Mouse (Mus musculus): ENCODE measurements at regions not wholly inside any gene's neighbourhood (a gene's known extent, or its start where the extent isn't known, plus 50 kb on each side); places are given as distances from the start of the nearest gene placed in this dataset.
"Not testable (repeated sequence)": the region's sequence is repeated elsewhere in the genome, so short reads cannot be mapped to it uniquely, and the experiment has no call there.

DNA sequence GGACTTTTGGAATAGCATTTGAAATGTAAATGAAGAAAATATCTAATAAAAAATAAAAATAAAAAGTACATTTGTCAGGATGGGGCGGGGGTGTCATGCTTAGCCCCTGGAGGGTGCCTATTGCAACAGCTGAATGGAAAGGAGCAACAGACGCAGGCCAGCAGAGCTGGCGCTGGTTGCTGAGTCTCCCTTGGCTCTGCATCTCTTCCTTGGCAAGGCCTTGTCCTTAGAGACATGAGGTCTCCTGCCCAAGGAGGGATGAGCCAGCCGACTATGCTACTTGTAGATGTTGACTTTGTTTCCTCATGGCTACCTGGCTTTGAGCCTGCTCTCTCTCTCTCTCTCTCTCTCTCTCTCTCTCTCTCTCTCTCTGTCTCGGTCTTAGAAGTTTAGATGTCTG, 166.4 kb downstream of the Opa1 start:
- no peak for DNase-seq (ENCODE audit: low spot score)

DNA sequence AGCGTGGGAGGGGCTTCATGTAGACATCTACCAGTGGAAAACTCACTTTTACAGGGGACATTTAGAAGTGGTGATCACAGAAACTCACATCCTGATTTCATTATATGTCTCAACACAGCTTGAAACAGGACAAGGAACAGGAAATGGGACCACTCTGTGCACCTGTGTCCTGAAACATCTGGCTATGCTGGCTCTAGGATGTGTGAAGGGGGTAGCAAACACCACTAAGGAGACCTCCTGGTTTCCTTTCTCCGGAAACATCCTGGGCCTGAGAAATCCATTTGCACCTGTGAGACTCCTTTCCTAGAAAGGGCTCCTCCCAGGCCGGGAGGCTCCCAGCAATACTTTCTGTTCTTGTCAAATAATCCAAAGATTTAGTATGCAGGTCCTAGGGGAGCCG, 167.1 kb downstream of the Opa1 start:
- no peak for DNase-seq (ENCODE audit: low spot score)

DNA sequence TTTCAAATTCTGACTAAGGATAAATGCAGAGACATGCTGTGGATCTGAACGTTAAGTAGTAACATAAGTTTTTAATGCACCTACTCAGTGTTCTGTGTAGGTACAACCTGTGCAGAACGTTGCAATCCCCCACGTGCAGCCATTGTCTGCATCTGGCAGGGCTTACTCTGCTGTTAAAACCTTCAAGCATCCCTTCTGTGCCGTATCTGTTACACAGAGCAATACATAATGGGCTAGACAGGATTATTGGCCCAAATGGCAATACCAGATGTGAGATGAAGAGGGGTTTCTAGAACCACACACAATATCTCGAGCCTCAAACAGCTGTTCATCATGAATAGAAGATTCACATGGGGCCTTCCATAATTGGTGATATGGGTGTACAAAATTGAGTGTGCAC, 170.0 kb downstream of the Opa1 start:
- no peak for DNase-seq (ENCODE audit: low spot score)

DNA sequence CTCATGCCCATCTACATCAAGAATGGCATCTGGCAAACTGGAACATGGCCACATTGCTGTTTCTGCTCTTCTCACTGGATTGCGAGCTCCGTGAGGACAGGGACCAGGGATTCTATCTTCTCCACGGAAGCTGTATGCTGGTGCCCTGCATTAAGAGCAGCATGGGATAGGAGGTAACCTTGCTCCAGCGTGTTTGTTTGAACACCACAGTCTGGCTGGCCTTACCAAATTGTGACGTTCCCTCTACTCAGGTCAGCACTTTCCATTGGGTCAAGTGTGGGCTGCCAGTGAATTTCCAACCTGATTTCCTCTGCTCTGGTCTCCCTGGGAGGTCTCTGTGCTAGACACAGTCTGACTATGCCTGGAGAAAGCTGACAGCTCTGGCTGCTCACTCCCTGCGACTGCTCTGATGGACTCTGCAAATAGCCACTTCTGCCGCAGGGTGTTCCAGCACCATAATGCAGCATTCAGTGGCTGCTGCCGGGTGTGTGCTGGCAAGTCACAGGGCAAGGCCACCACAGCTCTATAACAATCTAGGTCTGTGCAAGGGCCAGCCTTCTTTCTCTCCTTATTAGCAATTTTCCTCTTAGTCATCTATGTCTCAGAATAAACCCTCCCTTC, 175.6 kb downstream of the Opa1 start:
- DNase-seq (ENCODE audit: low spot score) = no peak

DNA sequence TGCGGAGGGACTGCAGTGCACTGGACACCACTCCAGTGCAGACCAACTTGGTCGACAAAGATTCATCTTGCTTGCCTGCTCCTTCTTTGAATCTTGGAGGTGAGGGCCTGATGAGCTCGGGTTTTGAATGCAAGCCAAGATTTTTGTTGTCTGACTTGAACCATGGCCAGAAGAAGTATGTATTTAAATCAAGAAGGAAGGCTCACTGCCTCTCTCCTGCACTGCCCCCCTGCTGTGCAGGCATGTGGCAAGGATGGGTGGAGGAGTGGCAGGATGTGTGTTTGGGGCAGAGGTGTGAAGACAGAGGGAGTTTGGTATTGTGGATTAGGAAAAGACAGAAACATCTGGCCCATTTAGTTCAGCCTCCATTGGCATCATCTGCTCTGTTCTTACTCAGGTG, 179.1 kb downstream of the Opa1 start:
- DNase-seq (ENCODE audit: low spot score) = no peak

DNA sequence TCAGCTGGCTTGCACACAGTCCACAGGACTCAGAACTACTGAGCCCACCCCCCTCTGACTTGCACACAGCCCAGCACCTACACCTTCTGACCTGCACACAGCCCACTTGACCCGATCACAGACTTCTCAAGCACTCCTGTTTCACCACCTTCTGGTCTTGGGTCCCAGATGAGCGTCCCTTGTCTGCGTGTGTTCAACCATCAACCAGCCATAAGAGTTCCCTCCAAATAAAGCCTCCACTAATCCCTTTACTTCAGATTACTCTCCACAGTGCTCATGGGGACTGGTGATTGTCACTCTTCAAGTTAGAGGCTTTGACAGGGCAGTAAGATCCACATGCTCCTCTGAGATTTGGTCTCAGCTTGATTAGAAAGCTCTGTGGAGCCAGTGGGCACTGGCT, 180.3 kb downstream of the Opa1 start:
- DNase-seq (ENCODE audit: low spot score) = no peak

DNA sequence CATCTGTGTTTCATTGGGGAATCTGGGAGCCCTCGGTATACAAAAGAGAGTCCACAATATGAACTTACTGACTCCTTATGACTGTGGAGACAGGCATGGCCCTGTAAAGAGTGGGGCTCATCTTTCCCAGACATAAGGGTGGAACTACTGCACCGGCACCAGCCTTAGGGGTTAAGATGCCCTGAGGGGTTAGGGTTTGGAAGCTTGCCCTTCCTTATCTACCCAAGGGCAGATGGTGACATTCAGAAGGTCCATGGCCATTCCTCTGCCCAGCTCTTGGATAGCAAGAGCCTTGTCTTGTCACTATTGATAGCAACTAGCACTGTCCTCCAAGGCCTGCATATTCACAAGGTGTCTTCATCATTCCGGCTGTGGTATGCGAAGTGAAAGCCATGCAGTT, 181.5 kb downstream of the Opa1 start:
- DNase-seq (ENCODE audit: low spot score) = no peak

DNA sequence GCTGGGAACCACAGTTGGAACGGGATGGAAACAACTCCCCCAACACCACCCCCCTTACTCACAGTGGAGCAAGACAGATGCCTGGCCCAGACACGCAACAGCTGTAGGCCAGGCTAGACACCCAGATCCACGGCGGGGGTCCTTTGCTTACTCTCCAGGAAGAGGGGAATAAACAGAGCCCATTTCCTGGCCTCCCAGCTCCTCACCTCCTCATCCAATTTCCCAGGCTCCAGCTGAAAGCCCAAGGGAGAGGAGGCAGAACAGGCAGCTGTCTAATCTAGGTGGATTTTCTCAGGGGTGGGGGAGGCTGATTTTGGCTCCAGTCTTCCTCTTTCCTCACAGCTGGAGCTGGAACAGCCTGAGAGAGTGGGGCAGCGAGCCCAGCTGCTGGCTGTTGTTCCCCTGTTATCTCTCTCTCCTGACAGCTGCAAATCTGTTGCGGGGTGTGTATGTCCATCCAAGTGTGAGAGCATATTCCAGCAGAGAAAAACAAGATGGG, 182.7 kb downstream of the Opa1 start:
- DNase-seq (ENCODE audit: low spot score) = peak; percentile 75

DNA sequence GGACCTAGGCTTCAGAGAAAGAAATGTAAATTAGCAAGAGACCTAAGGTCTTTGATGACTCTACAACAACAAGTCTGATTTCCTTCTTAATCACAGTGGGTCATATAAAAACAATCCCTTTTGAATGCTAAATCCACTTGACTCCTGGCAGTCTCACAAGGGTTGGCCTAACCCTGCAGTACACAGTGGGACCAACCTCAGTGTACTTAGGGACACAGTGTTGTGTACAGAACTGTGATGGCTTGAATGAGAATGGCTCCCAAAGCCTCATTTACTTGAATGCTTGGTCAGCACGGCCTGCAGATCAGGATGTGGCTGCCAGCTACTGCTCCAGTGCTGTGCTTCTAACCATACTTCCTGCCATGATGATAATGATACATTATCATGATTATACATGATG, 185.2 kb downstream of the Opa1 start:
- no peak for DNase-seq (ENCODE audit: low spot score)

DNA sequence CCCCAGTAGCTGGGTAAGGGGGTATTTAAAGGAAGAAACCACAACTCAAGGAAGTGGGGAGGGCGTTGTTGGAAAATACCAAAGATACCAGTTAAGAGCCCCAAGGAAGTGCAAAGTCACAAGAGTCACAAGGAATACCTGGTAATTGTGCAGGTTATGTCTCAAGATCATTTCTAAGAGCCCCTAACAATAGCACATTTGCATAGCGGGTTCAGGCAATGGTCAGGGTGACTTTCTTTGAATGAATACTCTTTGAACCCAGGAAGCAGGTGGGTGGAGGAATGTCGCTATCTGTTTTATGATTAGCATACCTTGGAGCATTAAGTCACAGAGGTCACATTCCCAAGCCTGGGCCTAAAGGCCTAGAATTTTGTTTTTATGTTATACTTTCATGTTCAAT, 186.7 kb downstream of the Opa1 start:
- not testable (repeated sequence) for DNase-seq (ENCODE audit: low spot score)

DNA sequence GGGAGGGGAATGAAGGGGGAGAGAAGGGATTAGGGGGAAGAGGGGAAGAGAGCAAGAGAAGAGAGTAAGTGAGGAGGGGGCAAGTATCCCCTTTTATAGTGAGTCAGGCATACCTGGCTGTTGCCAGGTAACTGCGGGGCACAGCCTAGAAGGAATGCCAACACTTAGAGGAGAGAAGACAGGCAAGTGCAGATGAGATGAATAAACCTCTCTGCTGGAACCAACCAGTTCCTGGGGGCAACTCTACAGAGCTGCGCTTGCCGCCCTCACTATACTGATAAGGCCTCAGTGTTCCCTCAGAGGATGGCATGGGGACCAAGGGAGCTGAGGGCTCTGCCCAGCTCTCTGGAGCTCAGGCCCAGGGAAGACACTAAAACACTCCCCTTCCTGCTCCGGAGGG, 192.2 kb downstream of the Opa1 start:
- DNase-seq (ENCODE audit: low spot score) = no peak

DNA sequence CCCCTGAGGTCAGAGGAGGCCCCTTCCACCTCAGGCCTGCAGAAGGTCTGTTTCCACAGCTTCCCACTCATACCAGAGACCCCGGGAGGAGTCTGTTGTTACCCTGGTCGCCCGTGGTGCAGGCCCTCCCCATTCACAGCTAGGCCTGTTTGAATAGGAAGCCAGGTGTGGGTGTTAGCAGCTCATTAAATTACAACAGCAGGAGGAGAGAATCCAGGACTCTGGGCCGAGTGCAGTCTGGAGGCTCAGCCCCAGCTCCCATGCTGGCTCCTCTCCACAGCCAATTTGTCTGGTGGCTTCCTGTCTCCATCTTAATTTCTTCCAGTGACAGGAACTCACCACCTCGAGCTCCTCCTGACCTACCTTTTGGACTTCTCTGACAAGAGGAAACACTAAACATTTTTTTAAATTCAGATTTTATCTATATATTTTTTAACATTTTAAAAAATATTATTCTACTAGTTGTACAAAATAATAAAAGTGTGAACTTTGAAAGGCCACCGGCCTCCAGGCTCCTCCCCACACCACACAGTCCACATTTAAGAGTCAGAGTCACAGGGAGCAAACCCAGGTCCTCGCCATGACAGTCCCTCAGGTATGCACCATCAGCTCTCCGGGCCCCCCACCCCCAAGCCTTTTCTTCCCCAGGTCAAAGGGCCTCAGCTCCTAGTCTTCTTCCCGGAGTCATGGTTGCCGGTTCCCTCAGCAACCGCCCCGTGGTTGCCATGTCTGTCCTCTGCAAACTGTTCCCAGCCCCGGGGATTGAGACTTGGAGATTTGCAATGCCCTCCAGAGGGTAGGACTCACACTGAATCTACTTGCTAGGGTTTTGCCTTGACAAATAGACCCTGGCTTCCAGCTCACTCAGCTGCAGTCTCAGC, 192.8 kb downstream of the Opa1 start:
- no peak for DNase-seq (ENCODE audit: low spot score)

DNA sequence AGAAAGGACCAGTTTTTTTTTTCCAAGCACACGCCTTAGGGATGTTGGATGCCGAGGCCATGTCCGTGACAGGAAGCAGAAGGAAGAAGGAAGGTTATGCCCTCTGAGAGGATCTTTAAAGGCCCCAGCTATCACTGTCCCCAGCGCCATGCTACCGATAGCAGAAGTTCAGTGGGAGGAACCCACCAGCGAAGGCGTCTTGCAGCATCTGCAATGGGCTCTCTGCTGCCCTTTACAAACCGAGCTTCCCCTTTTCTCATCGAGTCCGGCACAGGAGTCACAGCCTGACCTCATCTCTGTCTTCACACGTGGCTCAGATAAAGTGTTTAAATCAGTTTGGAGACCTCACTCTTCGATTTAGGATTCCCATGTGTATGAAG, 193.5 kb downstream of the Opa1 start:
- no peak for DNase-seq (ENCODE audit: low spot score)

DNA sequence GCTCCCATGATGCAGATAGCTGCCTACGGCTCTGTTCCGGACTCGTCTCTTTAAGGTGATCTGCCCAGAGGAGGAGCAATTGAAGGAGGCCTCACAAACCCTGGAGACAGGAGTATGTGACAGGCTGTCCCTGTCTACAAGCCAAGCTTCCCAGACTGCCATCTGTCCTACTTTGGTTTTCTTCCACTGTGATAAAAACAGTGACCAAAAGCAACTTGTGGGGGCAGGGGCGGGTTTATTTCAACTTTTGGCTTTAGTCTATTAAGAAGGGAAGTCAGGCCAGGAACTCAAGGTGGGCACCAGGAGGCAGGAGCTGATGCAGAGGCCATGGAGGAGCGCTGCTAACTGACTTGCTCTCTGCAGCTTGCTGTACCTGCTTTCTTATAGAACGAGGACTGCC, 193.9 kb downstream of the Opa1 start:
- no peak for DNase-seq (ENCODE audit: low spot score)

DNA sequence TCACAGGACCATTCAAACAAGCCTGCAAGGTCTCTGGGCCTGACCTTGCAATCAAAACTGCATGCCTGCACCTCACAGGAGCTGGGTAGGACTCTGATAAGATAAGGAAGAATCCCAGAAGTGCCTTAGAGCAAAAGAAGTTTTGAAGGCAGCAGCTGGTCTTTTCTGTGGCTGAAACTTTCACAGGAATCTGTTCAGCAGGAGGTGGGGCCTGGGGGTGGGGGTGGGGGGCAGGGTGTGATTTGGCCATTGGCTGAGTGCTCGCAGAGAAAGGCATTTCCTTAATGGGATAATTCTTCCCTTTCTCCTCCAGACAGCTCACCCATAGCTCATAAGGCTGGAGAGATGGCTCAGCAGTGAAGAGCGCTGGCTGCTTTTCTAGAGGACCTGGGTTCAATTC, 195.8 kb downstream of the Opa1 start:
- no peak for DNase-seq (ENCODE audit: low spot score)

DNA sequence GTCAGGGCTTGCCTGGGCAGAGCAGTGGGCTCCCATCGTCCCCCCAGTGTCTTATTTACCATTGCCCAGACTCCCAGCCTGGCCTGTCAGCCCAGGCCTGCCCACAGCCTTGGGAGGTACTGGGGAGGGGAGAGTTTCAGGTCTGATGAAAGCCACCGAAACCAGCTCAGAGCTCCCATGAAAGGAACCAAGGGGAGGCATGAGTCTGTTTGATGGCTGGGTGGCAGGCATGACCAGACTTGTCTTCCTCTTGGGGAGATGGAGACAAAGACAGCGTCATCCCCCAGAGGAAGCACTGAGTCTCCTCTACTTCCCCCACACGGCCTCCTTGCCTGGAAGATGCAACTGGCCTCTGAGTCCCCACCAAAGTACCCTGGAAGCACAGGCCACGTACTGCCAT, 196.7 kb downstream of the Opa1 start:
- peak; percentile 32 for DNase-seq (ENCODE audit: low spot score)

DNA sequence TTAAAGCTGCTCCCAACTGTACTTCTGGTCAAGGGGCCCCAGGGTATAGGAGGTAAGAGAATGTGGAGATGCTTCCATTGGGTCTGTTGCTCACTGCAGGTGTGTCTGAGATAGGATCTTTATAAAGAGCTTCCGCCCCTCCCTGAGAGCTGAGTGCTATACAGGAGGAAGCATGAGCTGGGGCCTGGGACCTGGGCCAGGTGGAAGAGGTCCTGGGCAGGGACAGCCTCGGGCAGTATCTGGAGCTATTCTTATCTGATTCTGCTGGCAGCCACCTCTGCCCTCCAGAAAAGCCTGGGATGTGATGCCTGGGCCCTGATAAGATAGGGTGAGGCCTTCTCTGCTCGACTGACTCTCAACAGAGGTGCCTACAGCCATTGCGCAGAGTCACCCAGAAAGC, 203.3 kb downstream of the Opa1 start:
- peak; percentile 87 for DNase-seq (ENCODE audit: low spot score)

DNA sequence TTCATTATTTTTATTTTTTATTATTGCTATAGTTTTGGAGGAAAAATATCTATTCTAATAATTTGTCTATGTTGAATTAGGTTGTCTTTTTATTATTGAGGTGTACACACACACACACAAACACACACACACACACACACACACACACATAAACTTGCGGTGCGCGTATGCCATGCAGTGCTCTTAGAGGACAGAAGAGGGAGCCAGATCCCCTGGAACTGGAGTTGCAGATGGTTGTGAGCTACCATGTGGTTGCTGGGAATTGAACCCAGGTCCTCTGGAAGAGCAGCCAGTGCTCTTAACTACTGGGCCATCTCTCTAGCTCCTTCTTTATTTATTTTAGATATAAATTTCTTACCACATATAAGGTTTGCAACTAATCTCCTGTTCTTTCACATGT, 206.0 kb downstream of the Opa1 start:
- no peak for DNase-seq (ENCODE audit: low spot score)

DNA sequence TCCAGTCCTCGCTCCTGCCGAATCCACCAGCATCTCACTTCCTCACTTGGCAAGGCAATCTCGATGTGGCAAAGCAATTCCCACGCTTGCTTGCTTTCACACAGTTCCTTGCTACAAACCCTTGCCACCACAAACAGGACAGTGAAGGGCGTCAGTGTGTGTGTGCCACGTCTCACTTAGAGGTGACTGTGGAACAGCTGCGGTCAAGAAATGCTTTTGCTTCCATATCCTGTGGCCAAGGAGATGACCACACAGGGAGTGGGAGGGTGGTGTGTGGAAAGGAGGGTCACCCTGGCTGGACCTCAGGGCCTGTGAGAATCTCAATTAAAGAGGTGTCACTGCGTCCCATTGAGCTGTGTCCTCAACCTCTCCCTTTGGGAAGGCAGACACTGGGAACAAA, 207.4 kb downstream of the Opa1 start:
- DNase-seq (ENCODE audit: low spot score) = no peak

DNA sequence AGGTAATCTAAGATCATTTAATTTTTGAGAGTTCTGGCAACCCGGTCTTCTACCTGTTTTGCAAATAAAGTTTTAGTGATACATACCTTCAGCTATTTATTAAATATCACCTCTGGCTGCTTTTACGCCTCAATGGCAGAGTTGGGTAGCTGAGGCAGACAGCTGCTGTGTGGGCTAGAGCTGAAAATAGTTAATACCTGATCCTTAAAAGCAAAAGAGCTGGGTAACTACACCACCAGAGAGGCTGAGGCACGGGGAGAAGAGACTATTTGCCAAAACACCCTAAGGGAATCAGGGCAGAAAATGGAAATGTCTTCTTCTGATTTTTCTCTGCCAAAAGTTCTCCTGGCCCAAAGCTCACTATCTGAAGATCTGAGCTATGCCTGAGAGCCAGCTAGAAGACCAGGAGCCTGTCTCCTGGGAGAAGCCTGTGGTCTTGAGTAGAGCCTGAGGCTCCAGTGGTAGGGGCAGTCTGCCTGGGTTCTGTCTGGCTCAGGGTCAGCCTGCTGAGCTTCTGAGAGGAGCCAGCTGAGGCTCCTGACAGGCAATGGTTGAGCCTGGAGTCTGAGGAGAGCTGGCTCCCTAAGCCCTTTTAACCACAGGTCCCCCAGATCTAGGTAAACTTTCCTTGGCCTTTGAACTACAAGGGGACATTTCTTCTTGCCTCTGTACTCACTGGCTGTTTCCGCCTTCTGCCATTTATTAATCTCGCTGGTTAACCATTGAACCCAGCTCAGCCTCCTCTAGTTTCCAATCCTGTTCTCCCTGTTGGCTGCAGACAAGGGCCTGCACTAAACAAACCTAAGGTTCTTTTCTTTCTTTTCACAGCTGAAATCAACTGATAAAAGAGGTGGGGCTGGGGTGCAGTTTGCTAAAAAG, 208.7 kb downstream of the Opa1 start:
- DNase-seq (ENCODE audit: low spot score) = peak; percentile 57

DNA sequence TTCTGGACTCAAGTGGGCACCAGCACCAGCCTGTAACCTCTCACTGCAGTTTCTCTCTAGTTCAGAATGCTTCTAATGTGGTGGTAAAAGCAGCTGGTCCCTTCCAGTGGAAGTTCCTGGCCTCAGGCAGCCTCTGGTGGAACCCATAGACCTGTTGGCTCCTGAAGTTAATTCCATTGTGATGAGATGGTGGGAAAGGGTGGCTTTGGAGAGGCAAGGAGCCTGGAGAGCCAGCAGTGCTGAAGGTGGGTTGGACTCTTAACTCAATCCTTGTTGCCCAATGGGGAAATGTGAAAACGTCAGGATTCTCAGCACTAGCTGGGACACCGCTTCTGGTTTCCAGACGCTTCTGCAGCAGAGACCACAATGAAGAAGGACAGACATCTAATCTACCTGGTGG, 210.9 kb downstream of the Opa1 start:
- DNase-seq (ENCODE audit: low spot score) = no peak

DNA sequence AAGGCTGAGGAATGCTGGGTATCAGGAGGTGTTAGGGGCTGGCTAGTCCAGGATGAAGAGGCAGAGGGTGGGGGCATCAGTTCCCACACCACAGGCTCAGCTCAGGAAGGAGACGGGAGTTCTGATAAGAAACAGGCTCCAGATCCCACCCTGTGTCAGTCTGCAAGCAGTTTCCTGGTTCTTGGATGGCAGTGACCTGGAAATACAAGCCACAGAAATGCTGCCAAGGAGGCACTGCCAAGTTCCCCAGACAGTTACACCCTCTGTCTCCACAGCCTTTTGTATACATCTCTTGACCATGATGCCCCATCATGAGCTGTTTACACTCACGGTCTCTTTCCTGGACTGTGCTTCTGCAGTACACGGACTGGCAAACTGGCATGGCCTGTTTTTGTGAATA, 220.1 kb downstream of the Opa1 start:
- no peak for DNase-seq (ENCODE audit: low spot score)

DNA sequence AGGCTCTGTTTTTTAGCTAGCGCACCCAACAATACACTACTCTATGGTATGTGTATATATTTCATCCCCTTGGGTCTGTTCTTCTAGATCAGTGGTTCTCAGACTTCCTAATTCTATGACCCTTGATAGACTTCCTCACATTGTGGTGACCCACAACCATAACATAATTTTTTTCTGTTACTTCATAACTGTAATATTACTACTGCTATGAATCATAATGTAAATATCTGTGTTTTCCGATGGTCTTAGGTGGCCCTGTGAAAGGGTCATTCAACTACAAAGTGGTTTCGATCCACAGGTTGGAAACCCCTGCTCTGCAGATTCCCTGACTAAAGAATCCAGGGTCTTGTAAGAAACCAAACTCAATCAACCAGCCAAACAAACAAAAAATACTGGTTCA, 220.8 kb downstream of the Opa1 start:
- no peak for DNase-seq (ENCODE audit: low spot score)
